Mouse (Mus musculus): ENCODE measurements around the gene Dusp7. TPM values are rescaled to one million over a fixed set of nuclear protein-coding genes. Genes with fewer than 3 reads are reported as not detected.
A peak's percentile ranks its signal among the peaks of the same experiment; 100 is the strongest.

The Dusp7 gene
- polyA plus RNA-seq, 1 experiment: 8.9 TPM

DNA sequence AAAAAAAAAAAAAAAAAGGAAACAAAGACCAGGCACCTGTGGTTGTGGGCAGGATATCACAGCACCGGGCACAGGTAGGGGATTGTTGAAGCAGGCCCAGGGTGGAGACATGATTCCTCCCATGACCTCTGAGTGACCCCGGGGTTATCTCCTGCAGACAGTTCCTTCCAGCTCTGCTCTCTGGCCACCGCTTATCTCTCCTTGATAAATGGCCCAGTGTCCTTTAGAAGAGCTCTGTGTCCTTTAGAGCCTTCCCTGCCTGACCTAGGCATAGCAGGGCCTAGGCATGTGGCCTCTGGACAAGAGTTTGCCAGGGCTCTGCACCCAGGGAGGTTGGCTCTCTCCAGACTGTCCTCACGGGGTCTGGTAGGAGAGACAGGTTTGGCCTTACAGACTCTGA lies 29.3 kb downstream of the Dusp7 start:
- no peak for TF ChIP-seq REST (IDR thresholded peaks at IDR 0.05; ENCODE audit: insufficient read depth, insufficient read length)
- Histone ChIP-seq H3K79me2 (ENCODE audit: control insufficient read depth, insufficient read depth) (no peaks in the 10 kb centered on the region), H3K36me3 (ENCODE audit: control insufficient read depth, insufficient read depth) (no peaks in the 10 kb centered on the region), H3K27me3 (ENCODE audit: control insufficient read depth, insufficient read depth, insufficient read length) (no peaks in the 10 kb centered on the region), H3K4me2 (ENCODE audit: low read depth) (no peak overlapping the region), H3ac (ENCODE audit: control insufficient read depth, insufficient read length) (no peak overlapping the region), H3K4me3 (no peak overlapping the region)

- no peak for TF ChIP-seq POLR2AphosphoS2 (IDR thresholded peaks at IDR 0.05; ENCODE audit: insufficient read length, low read depth)
- peak; percentile 45 for TF ChIP-seq REST (IDR thresholded peaks at IDR 0.05; ENCODE audit: insufficient read depth, insufficient read length)
- TF ChIP-seq E2F4 (IDR thresholded peaks at IDR 0.05; ENCODE audit: insufficient read depth): no peak
- TF ChIP-seq CEBPB (IDR thresholded peaks at IDR 0.05; ENCODE audit: insufficient read depth, poor library complexity, severe bottlenecking): no peak
Measured at GRCm38 (mm10) chr9:106398667-106399311, 30.4 kb downstream of the Dusp7 start.

GRCm38 (mm10) chr9:106399808-106400207 lies 31.4 kb downstream of the Dusp7 start:
- Histone ChIP-seq H3K79me2 (ENCODE audit: control insufficient read depth, insufficient read depth) (no peaks in the 10 kb centered on the region), H3K4me2 (ENCODE audit: low read depth) (no peak overlapping the region), H3K4me3 (no peak overlapping the region), H3K36me3 (ENCODE audit: control insufficient read depth, insufficient read depth) (no peaks in the 10 kb centered on the region), H3K27me3 (ENCODE audit: control insufficient read depth, insufficient read depth, insufficient read length) (no peaks in the 10 kb centered on the region), H3ac (ENCODE audit: control insufficient read depth, insufficient read length) (no peak overlapping the region)
- TF ChIP-seq REST (IDR thresholded peaks at IDR 0.05; ENCODE audit: insufficient read depth, insufficient read length): no peak
- no peak for TF ChIP-seq MYOD1 (IDR thresholded peaks at IDR 0.05; ENCODE audit: control insufficient read depth in 1 of 3, insufficient read length in 2 of 3, low read depth in 2 of 3)
- no peak for TF ChIP-seq TCF3 (IDR thresholded peaks at IDR 0.05; ENCODE audit: insufficient read length, low read depth)
- no peak for TF ChIP-seq POLR2AphosphoS2 (IDR thresholded peaks at IDR 0.05; ENCODE audit: insufficient read length, low read depth)
- TF ChIP-seq SRF (IDR thresholded peaks at IDR 0.05; ENCODE audit: control insufficient read depth, insufficient read length, low read depth): no peak
- no peak for TF ChIP-seq MYOG (IDR thresholded peaks at IDR 0.05; ENCODE audit: control insufficient read depth in 1 of 3, insufficient read depth in 1 of 3, insufficient read length in 2 of 3, low read depth in 2 of 3)
- TF ChIP-seq TCF12 (IDR thresholded peaks at IDR 0.05; ENCODE audit: insufficient read depth, poor library complexity, severe bottlenecking): no peak
- no peak for TF ChIP-seq USF1 (IDR thresholded peaks at IDR 0.05; ENCODE audit: low read depth)
- TF ChIP-seq POLR2A (IDR thresholded peaks at IDR 0.05; ENCODE audit: insufficient read length, low read depth): no peak
- no peak for TF ChIP-seq MAX (IDR thresholded peaks at IDR 0.05; ENCODE audit: low read depth)
- no peak for TF ChIP-seq E2F4 (IDR thresholded peaks at IDR 0.05; ENCODE audit: insufficient read depth)
- TF ChIP-seq CEBPB (IDR thresholded peaks at IDR 0.05; ENCODE audit: insufficient read depth, poor library complexity, severe bottlenecking): no peak

More at GRCm38 (mm10) chr9:106398667-106399311, 30.4 kb downstream of the Dusp7 start:
- no peaks in the 10 kb centered on the region for H3K36me3 ChIP-seq (ENCODE audit: control insufficient read depth, insufficient read depth)
- no peaks in the 10 kb centered on the region for H3K79me2 ChIP-seq (ENCODE audit: control insufficient read depth, insufficient read depth)
- no peak overlapping the region for H3K4me3 ChIP-seq
- H3ac ChIP-seq (ENCODE audit: control insufficient read depth, insufficient read length): no peak overlapping the region
- H3K4me2 ChIP-seq (ENCODE audit: low read depth): no peak overlapping the region
- H3K27me3 ChIP-seq (ENCODE audit: control insufficient read depth, insufficient read depth, insufficient read length): no peaks in the 10 kb centered on the region

DNA sequence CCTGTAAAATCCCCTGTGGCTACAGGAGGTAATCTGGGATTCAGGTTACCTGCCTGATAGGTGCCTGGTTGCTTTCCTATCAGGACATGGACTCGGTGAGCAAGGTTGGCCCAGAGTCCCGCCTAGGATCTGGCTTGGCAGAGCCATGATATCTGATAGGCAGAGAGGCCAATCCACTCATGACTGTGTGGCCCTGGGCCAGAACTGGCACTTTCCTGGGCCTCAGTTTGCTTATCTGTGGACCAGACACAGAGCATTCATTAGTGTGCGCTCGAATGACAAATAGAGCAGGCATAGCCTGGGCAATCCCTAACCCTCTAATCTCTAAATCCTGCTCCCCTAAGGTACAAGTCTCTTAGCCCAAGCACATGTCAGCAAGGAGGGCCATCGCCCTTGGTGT lies 33.7 kb downstream of the Dusp7 start:
- TF ChIP-seq MYOG (IDR thresholded peaks at IDR 0.05; ENCODE audit: control insufficient read depth in 1 of 3, insufficient read depth in 1 of 3, insufficient read length in 2 of 3, low read depth in 2 of 3): no peak
- no peak for TF ChIP-seq TCF3 (IDR thresholded peaks at IDR 0.05; ENCODE audit: insufficient read length, low read depth)
- no peak for TF ChIP-seq SRF (IDR thresholded peaks at IDR 0.05; ENCODE audit: control insufficient read depth, insufficient read length, low read depth)
- TF ChIP-seq E2F4 (IDR thresholded peaks at IDR 0.05; ENCODE audit: insufficient read depth): no peak
- TF ChIP-seq MYOD1 (IDR thresholded peaks at IDR 0.05; ENCODE audit: control insufficient read depth in 1 of 3, insufficient read length in 2 of 3, low read depth in 2 of 3): no peak
- no peak for TF ChIP-seq REST (IDR thresholded peaks at IDR 0.05; ENCODE audit: insufficient read depth, insufficient read length)
- TF ChIP-seq POLR2AphosphoS2 (IDR thresholded peaks at IDR 0.05; ENCODE audit: insufficient read length, low read depth): no peak

DNA sequence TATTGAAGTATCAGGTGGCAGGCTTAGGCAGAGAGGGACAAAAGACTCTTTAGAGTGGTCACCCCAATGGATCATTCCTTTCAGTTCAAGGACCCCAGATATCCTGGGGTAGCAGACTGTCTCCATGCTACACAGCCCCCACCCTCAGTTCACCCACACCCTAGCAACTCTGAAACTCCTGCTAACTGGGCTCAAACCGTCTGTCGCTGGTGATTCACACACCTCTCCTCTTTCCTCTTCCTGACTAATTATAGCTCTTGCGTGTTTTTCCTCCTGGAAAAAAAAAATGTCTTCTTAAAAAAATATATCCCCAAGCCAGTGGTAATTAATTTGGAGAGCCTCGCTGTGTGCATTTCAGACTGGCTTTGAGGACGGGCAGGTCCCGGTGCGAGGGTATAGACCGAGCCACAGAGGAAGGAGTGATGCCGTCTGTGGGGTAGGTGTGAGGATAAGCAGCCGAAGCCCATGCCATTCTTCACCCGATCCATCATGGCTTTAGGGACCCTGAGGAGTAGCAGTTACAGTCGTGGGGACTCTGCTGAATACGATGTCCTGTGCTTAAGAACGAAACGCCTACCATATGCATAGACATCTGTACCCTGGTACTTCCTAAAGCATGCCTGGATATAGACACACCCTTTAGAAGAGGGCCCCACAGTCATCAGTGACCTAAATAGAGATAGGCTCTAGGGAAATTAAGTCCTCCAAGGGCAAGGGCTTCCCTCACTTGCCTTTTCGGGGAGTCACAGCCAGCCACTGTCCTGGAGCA lies 34.4 kb downstream of the Dusp7 start:
- no peaks in the 10 kb centered on the region for H3K79me2 ChIP-seq (ENCODE audit: control insufficient read depth, insufficient read depth)
- no peaks in the 10 kb centered on the region for H3K27me3 ChIP-seq (ENCODE audit: control insufficient read depth, insufficient read depth, insufficient read length)
- no peaks in the 10 kb centered on the region for H3K36me3 ChIP-seq (ENCODE audit: control insufficient read depth, insufficient read depth)
- peak overlapping the region; percentile 42 for H3K4me2 ChIP-seq (ENCODE audit: low read depth)
- no peak overlapping the region for H3K4me3 ChIP-seq
- peak in 1 of 3 experiments; percentile 14 for TF ChIP-seq MYOD1 (IDR thresholded peaks at IDR 0.05; ENCODE audit: control insufficient read depth in 1 of 3, insufficient read length in 2 of 3, low read depth in 2 of 3)
- no peak for TF ChIP-seq REST (IDR thresholded peaks at IDR 0.05; ENCODE audit: insufficient read depth, insufficient read length)
- TF ChIP-seq E2F4 (IDR thresholded peaks at IDR 0.05; ENCODE audit: insufficient read depth): no peak
- no peak for TF ChIP-seq TCF12 (IDR thresholded peaks at IDR 0.05; ENCODE audit: insufficient read depth, poor library complexity, severe bottlenecking)
- TF ChIP-seq POLR2A (IDR thresholded peaks at IDR 0.05; ENCODE audit: insufficient read length, low read depth): no peak
- TF ChIP-seq TCF3 (IDR thresholded peaks at IDR 0.05; ENCODE audit: insufficient read length, low read depth): no peak
- no peak for TF ChIP-seq MYOG (IDR thresholded peaks at IDR 0.05; ENCODE audit: control insufficient read depth in 1 of 3, insufficient read depth in 1 of 3, insufficient read length in 2 of 3, low read depth in 2 of 3)
- no peak for TF ChIP-seq CEBPB (IDR thresholded peaks at IDR 0.05; ENCODE audit: insufficient read depth, poor library complexity, severe bottlenecking)
- no peak overlapping the region for H3ac ChIP-seq (ENCODE audit: control insufficient read depth, insufficient read length)

More for the DNA sequence above, 33.7 kb downstream of the Dusp7 start:
- Histone ChIP-seq H3ac (ENCODE audit: control insufficient read depth, insufficient read length) (no peak overlapping the region), H3K4me2 (ENCODE audit: low read depth) (peak overlapping the region; percentile 42), H3K36me3 (ENCODE audit: control insufficient read depth, insufficient read depth) (no peaks in the 10 kb centered on the region), H3K27me3 (ENCODE audit: control insufficient read depth, insufficient read depth, insufficient read length) (no peaks in the 10 kb centered on the region), H3K79me2 (ENCODE audit: control insufficient read depth, insufficient read depth) (no peaks in the 10 kb centered on the region), H3K4me3 (no peak overlapping the region)

Measured in myocyte (in vitro differentiated cells).